Mouse (Mus musculus) hindbrain, embryonic 14.5 days (tissue): ENCODE results near the gene Cd59a. TPM values are rescaled to one million over a fixed set of nuclear protein-coding genes. Genes with fewer than 3 reads are reported as not detected.
"Not testable (repeated sequence)": the region's sequence is repeated elsewhere in the genome, so short reads cannot be mapped to it uniquely, and the experiment has no call there.

Experiments used
- ATAC-seq: fragments of 200-750 bp; cut with Nextera tagmentation; 2 replicates; pipeline ENCODE4 v1.8.0; 2017; ENCODE audit warnings: moderate number of reproducible peaks, mild to moderate bottlenecking, moderate TSS enrichment, moderate library complexity; ENCODE audit not compliant: low FRiP score
- DNase-seq: peaks from one replicate; pipeline ENCODE4 v3.0.0-alpha.2; 2015; ENCODE audit warnings: low spot score
- H3K27ac ChIP-seq: fragments of 300-500 bp; sonication (generic); 2 replicates; pipeline ENCODE4 v1.5.1; 2014; ENCODE audit warnings: mild to moderate bottlenecking, moderate library complexity
- H3K27me3 ChIP-seq: fragments of 300-500 bp; sonication (generic); 2 replicates; pipeline ENCODE4 v1.6.1; 2014; ENCODE audit warnings: mild to moderate bottlenecking, low read length, mixed read lengths; ENCODE audit not compliant: control insufficient read depth, insufficient read depth
- H3K36me3 ChIP-seq: fragments of 300-500 bp; sonication (generic); replicated peaks from 2 replicates; pipeline ENCODE4 v1.6.1; 2014; ENCODE audit not compliant: control insufficient read depth, insufficient read depth
- H3K4me1 ChIP-seq: fragments of 300-500 bp; sonication (generic); replicated peaks from 2 replicates; pipeline ENCODE4 v1.6.1; 2014; ENCODE audit warnings: antibody characterized with exemption, low read length, mixed read lengths; ENCODE audit not compliant: control insufficient read depth, insufficient read depth
- H3K4me2 ChIP-seq: fragments of 300-500 bp; sonication (generic); replicated peaks from 2 replicates; pipeline ENCODE4 v1.6.1; 2014; ENCODE audit warnings: mild to moderate bottlenecking, moderate library complexity
- H3K4me3 ChIP-seq: fragments of 300-500 bp; sonication (generic); replicated peaks from 2 replicates; pipeline ENCODE4 v1.5.1; 2014; ENCODE audit warnings: mild to moderate bottlenecking, low read length
- H3K9ac ChIP-seq: fragments of 300-500 bp; sonication (generic); 2 replicates; pipeline ENCODE4 v1.6.1; 2014
- H3K9me3 ChIP-seq: fragments of 300-500 bp; sonication (generic); 2 replicates; pipeline ENCODE4 v1.6.1; 2016; ENCODE audit warnings: low read length; ENCODE audit not compliant: control insufficient read depth
- WGBS: fragments of 180-500 bp; shearing (Covaris S2); extraction: QIAGEN DNeasy Blood & Tissue Kit; methylation state at CpG from one replicate; pipeline ENCODE4 v1.1.7; 2014; 5-methylcytosine and 5-hydroxymethylcytosine counted together
- polyA plus RNA-seq: library from polyadenylated mRNA; unstranded; fragments of >200 nt; fragmentation: Nextera tagmentation; extraction: Ambion mirVana; gene quantifications from 2 replicates; pipeline ENCODE4 v1.2.1, GENCODE M21; 2014

Gene Cd59a
- polyA plus RNA-seq, 1 experiment from 2014 or later = 16.6 TPM

DNA sequence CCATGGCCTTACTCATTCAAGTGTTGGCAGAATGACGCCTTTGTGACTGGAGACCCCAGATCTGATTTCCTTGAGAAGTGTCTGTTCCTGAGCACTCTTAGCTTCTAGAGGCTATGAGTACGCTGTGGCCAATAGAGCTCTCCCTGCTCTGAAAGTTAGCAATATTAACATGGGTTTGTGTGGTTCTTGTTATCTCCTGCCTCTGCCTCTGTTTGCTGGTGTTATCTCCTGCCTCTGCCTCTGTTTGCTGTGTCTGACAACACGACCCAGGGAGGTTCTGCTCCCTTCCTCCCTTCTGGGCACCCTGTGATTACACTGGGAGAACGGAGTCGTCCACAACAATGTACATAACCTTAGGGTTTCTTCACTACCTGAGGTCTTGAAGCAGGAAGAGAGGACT, 17.3 kb upstream of the Cd59a start:
- not testable (repeated sequence) for DNase-seq, H3K4me1 ChIP-seq, H3K27me3 ChIP-seq, H3K4me3 ChIP-seq, H3K9me3 ChIP-seq, H3K27ac ChIP-seq, H3K36me3 ChIP-seq, ATAC-seq, H3K9ac ChIP-seq, H3K4me2 ChIP-seq
- 83% methylated on average over 5 of the region's 5 CpGs for WGBS

DNA sequence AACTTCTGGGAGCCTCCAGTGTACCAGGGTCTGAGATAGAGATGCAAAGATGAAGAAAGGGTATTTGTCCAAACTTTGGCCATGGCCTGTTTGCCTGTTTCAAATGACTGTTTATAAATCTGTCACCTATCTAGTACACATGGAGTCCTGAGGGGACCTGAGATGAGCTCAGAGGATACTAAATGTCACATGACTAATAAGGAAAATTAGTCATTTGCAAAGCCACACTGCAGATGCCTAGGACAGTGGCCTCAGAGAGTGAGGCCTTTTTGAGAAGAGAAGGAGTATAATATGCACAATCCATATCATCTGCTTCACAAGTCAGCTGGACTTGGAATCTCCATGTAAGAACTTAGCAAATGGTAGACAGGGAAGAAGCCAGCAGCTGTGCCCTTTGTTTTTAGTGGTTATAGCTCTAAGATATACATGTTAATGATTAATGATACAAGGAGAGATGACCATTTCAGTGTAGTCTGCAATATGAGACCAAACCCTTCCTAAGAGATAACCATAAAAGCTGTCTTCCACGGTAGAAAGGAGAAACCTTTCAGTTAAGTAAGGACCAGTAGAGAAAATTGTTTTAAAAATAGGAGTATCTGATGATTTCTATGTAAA, 14.1 kb upstream of the Cd59a start:
- H3K4me3 ChIP-seq, H3K36me3 ChIP-seq, H3K9ac ChIP-seq, H3K9me3 ChIP-seq, ATAC-seq, DNase-seq, H3K4me1 ChIP-seq, H3K4me2 ChIP-seq, H3K27me3 ChIP-seq, H3K27ac ChIP-seq: not testable (repeated sequence)
- WGBS = no CpG with 5 or more reads among the region's 1 CpGs

DNA sequence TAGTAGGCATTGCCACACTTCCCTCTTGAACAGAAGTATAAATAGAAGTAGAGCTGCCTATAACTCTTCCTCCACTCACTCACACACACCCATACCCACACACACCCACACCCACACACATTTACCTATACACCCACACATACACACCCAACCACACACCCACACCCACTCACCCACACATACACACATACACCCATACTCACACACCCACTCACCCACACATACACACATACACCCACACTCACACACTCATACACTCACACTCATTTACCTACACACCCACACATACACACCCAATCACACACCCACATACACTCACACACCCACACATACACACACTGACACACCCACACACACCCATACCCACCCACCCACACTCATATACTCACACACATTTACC, 13.1 kb upstream of the Cd59a start:
- no peak for ATAC-seq
- Histone ChIP-seq H3K4me3 (no peak overlapping the region), H3K36me3 (no peaks in the 10 kb centered on the region), H3K4me1 (no peaks in the 10 kb centered on the region), H3K4me2 (no peak overlapping the region), H3K9me3 (no peaks in the 10 kb centered on the region), H3K9ac (no peak overlapping the region), H3K27ac (no peak overlapping the region), H3K27me3 (no peaks in the 10 kb centered on the region)
- DNase-seq = no peak

DNA sequence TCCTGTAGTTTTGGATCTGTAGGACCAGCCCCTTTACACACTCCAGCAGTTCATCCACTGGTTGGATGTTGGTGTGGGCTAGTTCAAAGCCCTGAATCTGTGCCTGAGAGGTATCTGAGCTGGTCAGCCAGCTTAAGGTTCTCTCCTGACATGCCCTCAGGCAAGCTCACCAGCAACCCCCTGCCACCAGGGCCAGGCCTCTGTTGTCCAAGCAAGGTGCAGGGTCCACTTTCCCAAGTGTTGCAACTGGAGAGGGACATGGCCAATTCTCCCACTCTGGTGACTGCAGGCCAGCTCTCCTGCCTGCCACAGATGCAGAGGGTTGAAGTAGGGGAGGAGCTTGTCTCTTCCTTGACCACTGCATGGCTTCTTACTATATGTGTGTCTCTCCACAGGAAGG, 11.6 kb upstream of the Cd59a start:
- H3K4me3 ChIP-seq, H3K27ac ChIP-seq, DNase-seq, ATAC-seq, H3K36me3 ChIP-seq, H3K9me3 ChIP-seq, H3K4me2 ChIP-seq, H3K27me3 ChIP-seq, H3K4me1 ChIP-seq, H3K9ac ChIP-seq: not testable (repeated sequence)

DNA sequence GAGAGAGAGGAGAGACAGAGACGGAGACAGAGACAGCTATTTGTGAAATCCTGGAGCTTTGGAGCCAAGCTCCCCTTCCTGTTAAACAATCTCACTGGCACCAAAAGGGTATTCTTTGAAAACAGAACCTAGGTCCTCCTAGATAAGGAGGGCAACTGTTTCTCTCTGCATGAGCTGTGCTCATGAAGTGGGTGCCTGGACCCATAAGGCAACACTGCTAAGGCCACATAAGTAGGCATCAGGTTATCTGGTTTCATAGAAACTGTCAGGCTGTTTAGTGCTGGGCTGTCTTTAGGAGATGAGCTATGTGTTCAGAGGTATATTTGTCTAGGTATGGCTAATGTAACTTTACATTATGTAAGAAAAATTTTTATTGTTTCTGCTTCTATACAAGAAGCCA, 8.0 kb upstream of the Cd59a start:
- 93% methylated on average over 1 of the region's 1 CpGs for WGBS
- H3K9ac ChIP-seq, H3K27me3 ChIP-seq, H3K4me1 ChIP-seq, H3K36me3 ChIP-seq, H3K4me2 ChIP-seq, H3K27ac ChIP-seq, ATAC-seq, DNase-seq, H3K9me3 ChIP-seq, H3K4me3 ChIP-seq: not testable (repeated sequence)

DNA sequence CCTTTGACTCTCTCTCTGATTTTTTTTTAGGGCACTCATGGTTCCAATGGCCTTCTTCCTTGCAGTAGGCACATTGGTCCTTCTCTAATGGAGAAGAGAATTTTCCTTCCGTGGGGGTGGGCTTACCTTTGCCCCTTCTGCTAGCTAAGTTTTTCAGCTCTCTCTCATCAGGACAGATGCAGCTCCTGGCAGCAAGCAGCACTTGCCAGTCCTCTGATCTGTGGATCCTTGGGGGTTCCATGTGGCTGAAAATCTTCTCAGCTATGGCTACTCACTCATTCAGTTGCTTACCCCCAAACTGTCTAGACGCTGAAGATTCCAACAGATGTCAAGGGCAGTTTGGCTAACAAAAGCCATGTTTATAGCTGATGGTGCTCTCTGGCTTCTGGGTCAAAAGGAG, 2.3 kb upstream of the Cd59a start:
- peaks cover 8% of the 10 kb centered on the region for H3K4me1 ChIP-seq
- no peaks in the 10 kb centered on the region for H3K36me3 ChIP-seq
- no peak for ATAC-seq
- H3K9me3 ChIP-seq = no peaks in the 10 kb centered on the region
- no peak overlapping the region for H3K4me2 ChIP-seq
- no peak overlapping the region for H3K4me3 ChIP-seq
- no peaks in the 10 kb centered on the region for H3K27me3 ChIP-seq
- H3K9ac ChIP-seq = no peak overlapping the region
- whole genome bisulfite sequencing = 85% methylated on average over 2 of the region's 2 CpGs
- DNase-seq = no peak
- H3K27ac ChIP-seq = no peak overlapping the region

DNA sequence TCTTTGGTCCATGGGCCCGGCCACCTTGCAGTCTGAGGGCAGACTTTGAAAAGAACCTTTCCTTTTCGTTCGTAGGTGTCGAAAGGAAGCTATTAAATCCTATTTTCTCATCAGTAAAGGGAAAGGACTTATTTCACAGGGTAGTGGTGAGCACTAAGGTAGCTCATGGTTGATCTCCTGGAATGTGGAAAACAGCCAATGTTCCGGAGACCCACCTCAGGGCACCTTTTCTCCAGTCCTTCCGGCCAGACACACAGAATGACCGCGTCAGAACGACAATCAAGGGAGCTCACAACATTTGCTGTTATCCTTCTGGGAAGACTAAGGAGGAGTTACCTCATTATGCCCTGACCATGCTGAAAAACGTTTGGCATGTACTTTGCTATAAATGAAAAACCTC, 655 bp downstream of the Cd59a start:
- no peaks in the 10 kb centered on the region for H3K27me3 ChIP-seq
- WGBS = 45% methylated on average over 10 of the region's 10 CpGs
- H3K9me3 ChIP-seq = no peaks in the 10 kb centered on the region
- peak overlapping the region; percentile 66 for H3K4me2 ChIP-seq
- DNase-seq = no peak
- peaks cover 8% of the 10 kb centered on the region for H3K4me1 ChIP-seq
- ATAC-seq = no peak
- no peaks in the 10 kb centered on the region for H3K36me3 ChIP-seq
- H3K4me3 ChIP-seq = peak overlapping the region; percentile 40
- peak overlapping the region; percentile 68 for H3K27ac ChIP-seq
- H3K9ac ChIP-seq = peak overlapping the region; percentile 57

DNA sequence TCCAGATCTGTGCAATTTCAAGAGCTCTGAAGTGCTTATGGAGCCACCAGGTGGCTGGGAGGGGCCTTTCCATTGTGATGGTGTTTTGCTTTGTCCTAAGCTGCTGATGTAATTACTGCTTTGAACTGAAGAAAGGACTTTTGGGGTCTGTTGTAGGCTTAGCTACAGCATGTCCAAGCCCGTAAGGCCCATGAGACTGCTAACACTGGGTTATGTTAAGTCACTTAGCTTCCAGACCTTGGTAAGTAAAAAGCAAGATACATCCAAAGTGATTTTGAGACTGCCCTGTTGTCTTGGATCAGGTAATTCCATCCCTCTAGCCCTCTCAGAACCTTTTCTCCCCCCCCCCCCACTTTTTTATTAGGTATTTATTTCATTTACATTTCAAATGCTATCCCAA, 1.2 kb downstream of the Cd59a start:
- ATAC-seq = not testable (repeated sequence)

DNA sequence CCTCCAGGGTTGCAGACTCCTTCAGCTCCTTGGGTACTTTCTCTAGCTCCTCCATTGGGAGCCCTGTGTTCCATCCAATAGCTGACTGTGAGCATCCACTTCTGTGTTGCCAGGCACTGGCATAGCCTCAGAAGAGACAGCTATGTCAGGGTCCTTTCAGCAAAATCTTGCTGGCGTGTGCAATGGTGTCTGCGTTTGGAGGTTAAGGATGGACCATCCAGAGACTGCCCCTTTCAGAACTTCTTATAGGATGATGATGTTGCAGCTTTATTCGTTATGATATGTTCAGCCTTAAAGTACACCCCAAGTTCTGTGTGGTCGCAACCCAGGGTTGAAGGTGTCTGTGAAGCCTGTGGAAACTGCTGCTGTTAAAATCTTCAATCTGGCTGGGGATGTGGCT, 1.8 kb downstream of the Cd59a start:
- not testable (repeated sequence) for H3K36me3 ChIP-seq, H3K27ac ChIP-seq, H3K4me1 ChIP-seq, H3K9me3 ChIP-seq, H3K4me3 ChIP-seq, H3K9ac ChIP-seq, DNase-seq, ATAC-seq, H3K27me3 ChIP-seq
- WGBS = 93% methylated on average over 4 of the region's 4 CpGs
- H3K4me2 ChIP-seq = peak overlapping the region; percentile 66; the same call in 1 of the 2 replicates

More for the DNA sequence above, 1.2 kb downstream of the Cd59a start:
- 73% methylated on average over 1 of the region's 1 CpGs for WGBS
- H3K4me3 ChIP-seq, H3K9me3 ChIP-seq, H3K36me3 ChIP-seq, DNase-seq, H3K27ac ChIP-seq, H3K4me1 ChIP-seq, H3K9ac ChIP-seq, H3K27me3 ChIP-seq: not testable (repeated sequence)
- peak overlapping the region; percentile 66 for H3K4me2 ChIP-seq
